Mouse (Mus musculus) telencephalon, adult 2 months (tissue): ENCODE data around the gene Gjb3.

Source experiments
- DNase-seq: peaks from one replicate; pipeline ENCODE4 v3.0.0-alpha.2; 2011; ENCODE audit warnings: low read depth, low spot score

Gene Gjb3

DNA sequence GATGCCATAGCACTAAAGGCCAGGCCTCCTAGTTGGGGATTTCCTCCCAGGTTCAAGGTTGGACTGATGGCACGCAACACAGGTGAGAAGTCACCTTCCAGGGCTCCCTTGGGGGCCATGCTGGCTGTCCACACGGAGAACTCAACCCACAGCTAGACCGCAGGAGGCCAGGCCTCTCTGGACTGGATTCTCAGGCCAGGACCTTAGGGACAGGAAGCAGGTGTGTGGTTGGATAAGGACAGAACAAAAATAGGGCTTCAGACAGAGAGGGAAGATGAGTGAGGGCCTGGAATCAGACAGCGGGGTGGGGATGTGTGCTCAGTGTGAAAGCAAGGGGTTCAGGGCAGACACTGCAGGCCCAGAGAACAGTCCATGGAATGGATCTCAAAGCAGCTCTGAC lies 43.7 kb downstream of the Gjb3 start:
- DNase-seq: no peak

DNA sequence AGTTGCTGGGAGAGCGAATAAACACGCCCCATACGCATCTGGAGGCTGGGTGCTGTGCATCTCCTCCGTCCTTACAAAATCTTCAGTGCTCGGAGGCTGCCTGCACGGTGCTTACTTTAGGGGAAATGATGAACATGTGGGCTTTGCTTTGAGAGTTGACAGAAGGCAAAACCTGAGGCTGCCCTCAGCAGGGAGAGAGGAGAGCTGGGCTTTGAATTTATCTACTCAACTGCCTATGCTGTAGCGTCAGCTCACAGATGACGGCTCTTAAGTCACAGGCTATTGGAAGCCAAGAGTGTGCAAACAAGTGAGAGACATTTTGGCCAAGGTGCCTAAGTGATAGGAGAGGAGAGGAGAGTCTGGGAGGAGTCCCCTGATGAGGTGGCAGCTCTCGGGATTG lies 51.4 kb downstream of the Gjb3 start:
- no peak for DNase-seq

DNA sequence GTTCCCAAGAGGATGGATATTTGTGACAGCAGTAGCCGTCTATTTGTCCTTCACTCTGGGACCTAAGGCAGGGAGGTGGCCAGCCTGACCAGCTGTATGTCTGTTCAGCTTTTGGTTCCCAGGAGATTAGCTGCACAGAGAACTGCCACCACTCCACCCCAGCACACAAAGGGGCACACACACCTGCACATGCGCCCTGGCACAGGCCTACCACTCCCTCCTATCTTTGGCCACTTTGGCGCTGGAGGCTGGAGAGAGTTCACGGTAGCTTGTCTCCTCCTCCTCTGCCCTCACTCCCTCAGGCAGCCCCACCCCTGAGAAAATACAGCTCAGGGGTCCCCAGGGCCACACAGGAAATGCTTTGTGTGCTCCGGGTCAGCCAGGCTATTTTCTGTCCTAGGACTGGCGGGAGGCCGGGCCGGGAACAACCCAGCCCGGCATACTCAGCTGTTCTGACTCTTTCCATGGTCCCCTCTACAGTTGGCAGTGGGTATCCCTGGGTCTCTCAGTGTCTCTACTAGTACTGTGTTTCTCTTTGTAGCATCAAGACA lies 52.1 kb downstream of the Gjb3 start:
- DNase-seq: no peak
